Mouse (Mus musculus) kidney, adult 2 months (tissue): ENCODE data around the gene Ube2dnl2.

ENCODE experiments used
- CTCF ChIP-seq: fragments of 200-500 bp; conservative IDR thresholded peaks from 2 replicates; pipeline ENCODE4 v1.5.1; 2011; ENCODE audit warnings: low read depth, mild to moderate bottlenecking, control low read depth, low read length, moderate library complexity, mixed read lengths; ENCODE audit not compliant: insufficient read depth, insufficient read length
- POLR2A ChIP-seq: fragments of 200-500 bp; IDR thresholded peaks from one replicate; pipeline ENCODE4 v1.6.1; 2011; ENCODE audit warnings: low read depth, low read length, control low read depth

GRCm38 (mm10) chrX:114907282-114907681 is at the start of gene Ube2dnl2:
- TF ChIP-seq CTCF (no peak), POLR2A (no peak)
